In genomic region chr5:88933946-88934345, GRCm38 (mm10) we compare ENCODE assay signal across 10 mouse cellular contexts. TPM values are rescaled to one million over a fixed set of nuclear protein-coding genes. Genes with fewer than 3 reads are reported as not detected.
DNase-seq lines count a peak whose midpoint lies in the region; ATAC-seq and TF ChIP-seq lines count a peak whose summit lies in the region.
"Had no signal": no experiment of that assay in that cellular context is flagged by ENCODE, and none has a peak within 500 bp of the region (broad histone marks: within the 10 kb centered on the region; RNA-seq: fewer than 3 reads in every experiment).

No protein-coding gene starts in this region.

- no peak for TF ChIP-seq EP300 in stomach, postnatal 0 days (optimal IDR thresholded peaks at IDR 0.05)

- H3K4me3 ChIP-seq in cerebellum, adult 2 months (replicated peaks; ENCODE audit: insufficient read depth, low read depth, low read length): no peak overlapping the region
- no peak overlapping the region for H3K4me3 ChIP-seq in lung, embryonic 16.5 days (ENCODE audit: low read length)
- H3K4me3 ChIP-seq in stomach, postnatal 0 days (ENCODE audit: low read depth, low read length): 0 out of 2 replicates have a peak overlapping the region, but pooled peaks have one; percentile 12
- H3K4me3 ChIP-seq: myocyte had no signal

- H3K36me3 ChIP-seq in lung, embryonic 16.5 days (ENCODE audit: control insufficient read depth, insufficient read depth, low read length): no peaks in the 10 kb centered on the region
- H3K36me3 ChIP-seq in stomach, postnatal 0 days (ENCODE audit: control insufficient read depth, insufficient read depth, low read length): no peaks in the 10 kb centered on the region

- H3K9ac ChIP-seq in lung, embryonic 16.5 days (ENCODE audit: low read length): no peak overlapping the region
- no peak overlapping the region for H3K9ac ChIP-seq in stomach, postnatal 0 days (ENCODE audit: low read length)

- no peak for ATAC-seq in lung, embryonic 16.5 days (ENCODE audit: low read depth)
- no peak for ATAC-seq in stomach, postnatal 0 days (ENCODE audit: low FRiP score, low TSS enrichment)
- ATAC-seq: activated CD4-positive, CD25-positive, alpha-beta regulatory T cell, adult 4 months had no signal

- no peaks in the 10 kb centered on the region for H3K9me3 ChIP-seq in lung, embryonic 16.5 days (ENCODE audit: control insufficient read depth, low read length)
- no peaks in the 10 kb centered on the region for H3K9me3 ChIP-seq in stomach, postnatal 0 days (ENCODE audit: control insufficient read depth, low read length)

- no peaks in the 10 kb centered on the region for H3K27me3 ChIP-seq in cerebellum, adult 2 months (ENCODE audit: control insufficient read depth, insufficient read depth, low read length)
- H3K27me3 ChIP-seq in lung, embryonic 16.5 days (ENCODE audit: control insufficient read depth, insufficient read depth, low read depth, low read length): no peaks in the 10 kb centered on the region
- H3K27me3 ChIP-seq in stomach, postnatal 0 days (ENCODE audit: control insufficient read depth, insufficient read depth, low read length): no peaks in the 10 kb centered on the region

- H3K4me2 ChIP-seq in lung, embryonic 16.5 days (ENCODE audit: low read depth, low read length): peak overlapping the region; percentile 26; the same call in 1 of the 2 replicates
- H3K4me2 ChIP-seq in stomach, postnatal 0 days (replicated peaks; ENCODE audit: low read depth): peak overlapping the region; percentile 39

- WGBS in cerebellum, adult 2 months: 32% methylated on average over 14 of the region's 14 CpGs
- WGBS in lung, embryonic 16.5 days: 63% methylated on average over 14 of the region's 14 CpGs
- WGBS in stomach, postnatal 0 days: 62% methylated on average over 14 of the region's 14 CpGs

- TF ChIP-seq POLR2A in cerebellum, adult 2 months (IDR thresholded peaks at IDR 0.05; ENCODE audit: borderline replicate concordance, insufficient read depth, low read length): no peak

- TF ChIP-seq CTCF in cerebellum, adult 2 months (IDR thresholded peaks at IDR 0.05; ENCODE audit: borderline replicate concordance, insufficient read depth, low read depth, low read length): no peak
- no peak for TF ChIP-seq CTCF in stomach, postnatal 0 days (IDR thresholded peaks at IDR 0.05; ENCODE audit: low read depth)

- H3K4me1 ChIP-seq in cerebellum, adult 2 months (ENCODE audit: control insufficient read depth, insufficient read depth, low read length): peaks cover 37% of the 10 kb centered on the region
- peaks cover 52% of the 10 kb centered on the region for H3K4me1 ChIP-seq in lung, embryonic 16.5 days (replicated peaks; ENCODE audit: control insufficient read depth, insufficient read depth, low read length)
- peaks cover 3% of the 10 kb centered on the region; the same call in 1 of the 2 replicates for H3K4me1 ChIP-seq in stomach, postnatal 0 days (replicated peaks; ENCODE audit: control insufficient read depth, insufficient read depth)

- DNase-seq in cerebellum, adult 2 months: peak in 1 of 2 experiments; percentile 41
- DNase-seq in cerebellum, postnatal 10 days: no peak
- no peak for DNase-seq in lung, postnatal 25 days (ENCODE audit: low spot score)
- peak; percentile 63 to 73 for DNase-seq in left cerebral cortex, adult 8-10 months (ENCODE audit: low spot score in 2 of 2)
- no peak for DNase-seq in stomach, postnatal 0 days (ENCODE audit: low spot score)
- DNase-seq in testis, postnatal 10 days (ENCODE audit: low spot score): no peak
- DNase-seq in adrenal gland, adult 18-20 months (ENCODE audit: low spot score in 2 of 2): no peak

- 0 out of 2 replicates have a peak overlapping the region, but pooled peaks have one; percentile 59 for H3K27ac ChIP-seq in cerebellum, adult 2 months (ENCODE audit: insufficient read depth, low read length)
- peak overlapping the region; percentile 73 for H3K27ac ChIP-seq in lung, embryonic 16.5 days (ENCODE audit: low read length)
- 0 out of 2 replicates have a peak overlapping the region, but pooled peaks have one; percentile 35 for H3K27ac ChIP-seq in stomach, postnatal 0 days (replicated peaks)

RNA-seq across cellular contexts. Expression of gene Slc4a4, which starts 47.3 kb away (rescaled TPM):
- 114 and 118 TPM in 2 replicates for polyA plus RNA-seq in cerebellum, adult 2 months (2012; rRNA removed)
- 2.4 and 2.8 TPM in 2 replicates for polyA plus RNA-seq in lung, embryonic 16.5 days (2015; fragmentation: Nextera tagmentation; extraction: Ambion mirVana)
- total RNA-seq in left cerebral cortex, adult 8-10 months (2022): 100 to 1,000 TPM; 144 to 154 (median 151) TPM
- polyA plus RNA-seq in stomach, postnatal 0 days (2015; fragmentation: Nextera tagmentation; extraction: Ambion mirVana): 6.2 and 6.3 TPM in 2 replicates
- 10 to 100 TPM; 37.4 to 38.7 TPM for total RNA-seq in adrenal gland, adult 18-20 months (2021)

Comparison
In these comparisons a context has a peak if more than half of its experiments do, and no peak if none do; other contexts are left out.
1. DNase-seq: peak in left cerebral cortex, adult 8-10 months (2 of 2); none in cerebellum, postnatal 10 days (0 of 2), lung, postnatal 25 days (single experiment), stomach, postnatal 0 days (single experiment), testis, postnatal 10 days (single experiment) and adrenal gland, adult 18-20 months (0 of 2).
2. RNA of gene Slc4a4, which starts 47.3 kb away (polyA plus RNA-seq): 114 to 118 TPM in cerebellum, adult 2 months; 6.2 to 6.3 TPM in stomach, postnatal 0 days and 2.4 to 2.8 TPM in lung, embryonic 16.5 days; every median in the first group is over 10 times any median in the second.
3. Peak in every context shown above with its lines, with median percentiles within 50 percentile points of each other: H3K27ac ChIP-seq.